Mouse (Mus musculus) MEL (cell line): Measurements from ENCODE around the gene Ccm2.

Experiments used
- CTCF ChIP-seq, 3 experiments: IDR thresholded peaks in 2 of 3; conservative IDR thresholded peaks in 1 of 3; 2 replicates each; pipeline ENCODE4 v1.5.1; 2011 to 2012; ENCODE audit warnings: low read length in 3 of 3, low read depth in 2 of 3, mild to moderate bottlenecking in 2 of 3, improper control_type of control experiment in 1 of 3, inconsistent platforms in 1 of 3, mixed read lengths in 1 of 3, moderate library complexity in 1 of 3; ENCODE audit not compliant: control insufficient read depth in 1 of 3, insufficient read depth in 1 of 3, poor library complexity in 1 of 3, severe bottlenecking in 1 of 3
- EP300 ChIP-seq, 2 experiments: IDR thresholded peaks; 2 replicates each; pipeline ENCODE4 v1.6.1; 2011; ENCODE audit warnings: improper control_type of control experiment in 2 of 2, low read length in 2 of 2, low read depth in 1 of 2, mild to moderate bottlenecking in 1 of 2
- GATA1 ChIP-seq: IDR thresholded peaks from 2 replicates; pipeline ENCODE4 v1.6.1; 2011; ENCODE audit warnings: low read depth, low read length, improper control_type of control experiment
- HCFC1 ChIP-seq: IDR thresholded peaks from 2 replicates; pipeline ENCODE4 v1.6.1; 2012; ENCODE audit warnings: low read depth, mild to moderate bottlenecking, inconsistent platforms, low read length, improper control_type of control experiment, moderate library complexity
- KAT2A ChIP-seq: conservative IDR thresholded peaks from 2 replicates; pipeline ENCODE4 v1.6.1; 2012; ENCODE audit warnings: low read depth, low read length, improper control_type of control experiment, inconsistent platforms
- MYC ChIP-seq: IDR thresholded peaks from 2 replicates; pipeline ENCODE4 v1.6.1; 2011; ENCODE audit warnings: low read depth, mild to moderate bottlenecking, low read length, improper control_type of control experiment, moderate library complexity
- NRF1 ChIP-seq: IDR thresholded peaks from 2 replicates; pipeline ENCODE4 v1.6.1; 2014; ENCODE audit warnings: low read depth, mild to moderate bottlenecking, inconsistent platforms, low read length, improper control_type of control experiment, moderate library complexity; ENCODE audit not compliant: poor library complexity, insufficient read depth, severe bottlenecking
- RAD21 ChIP-seq: IDR thresholded peaks from 2 replicates; pipeline ENCODE4 v1.6.1; 2011; ENCODE audit warnings: mild to moderate bottlenecking, low read depth, low read length, improper control_type of control experiment
- USF2 ChIP-seq, 2 experiments: IDR thresholded peaks; 2 replicates each; pipeline ENCODE4 v1.6.1; 2011 to 2012; ENCODE audit warnings: improper control_type of control experiment in 2 of 2, low read length in 2 of 2, borderline replicate concordance in 1 of 2, inconsistent platforms in 1 of 2, low read depth in 1 of 2, mild to moderate bottlenecking in 1 of 2; ENCODE audit not compliant: insufficient read depth in 1 of 2
- ZC3H11A ChIP-seq: IDR thresholded peaks from 2 replicates; pipeline ENCODE4 v1.6.1; 2012; ENCODE audit warnings: low read depth, mild to moderate bottlenecking, inconsistent platforms, low read length, improper control_type of control experiment
- ZMIZ1 ChIP-seq: IDR thresholded peaks from 2 replicates; pipeline ENCODE4 v1.6.1; 2012; ENCODE audit warnings: low read depth, mild to moderate bottlenecking, inconsistent platforms, low read length, improper control_type of control experiment, moderate library complexity

DNA sequence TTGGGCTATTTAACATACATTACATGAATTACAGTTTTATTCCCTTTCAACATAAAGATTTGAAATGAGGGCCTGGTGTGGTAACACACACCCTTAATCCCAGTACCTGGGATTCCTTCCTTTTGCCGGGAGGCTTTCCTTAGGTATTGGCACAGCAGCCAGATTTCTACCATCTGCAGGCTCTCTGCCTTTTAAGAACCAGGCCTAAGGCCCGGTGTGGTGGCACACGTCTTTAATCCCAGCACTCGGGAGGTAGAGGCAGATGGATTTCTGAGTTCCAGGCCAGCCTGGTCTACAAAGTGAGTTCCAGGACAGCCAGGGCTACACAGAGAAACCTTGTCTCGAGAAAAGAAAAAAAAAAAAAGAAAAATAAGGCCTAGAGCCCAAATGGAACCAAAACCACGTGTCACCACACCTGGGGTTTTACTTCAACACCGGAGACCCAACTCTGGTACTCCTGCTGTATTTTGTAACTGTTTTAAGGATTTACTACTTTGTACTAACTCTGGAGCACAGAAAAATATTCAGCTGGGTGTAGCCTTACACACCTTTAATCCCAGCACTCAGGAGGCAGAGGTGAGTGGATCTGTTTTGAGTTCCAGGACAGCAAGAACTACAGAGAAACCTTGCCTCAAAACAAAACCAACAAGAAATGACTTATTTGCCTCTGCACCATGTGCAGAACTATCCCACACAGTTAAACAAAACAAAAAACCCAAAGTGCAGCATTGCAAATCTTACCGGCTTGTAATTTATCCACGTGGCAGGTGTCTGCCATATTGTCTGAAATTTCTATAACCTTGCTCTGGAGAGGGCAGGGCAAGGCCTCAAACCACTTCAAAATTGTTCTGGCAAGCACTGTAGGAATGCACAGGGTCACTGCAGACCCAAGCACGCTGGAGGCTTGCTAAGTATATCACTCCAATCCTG is 19.2 kb upstream of the Ccm2 start:
- TF ChIP-seq GATA1 (no peak), EP300 (IDR thresholded peaks at IDR 0.05; ENCODE audit: low read depth in 1 of 2, low read length in 2 of 2) (no peak), MYC (peak; percentile 93; the same call in 1 of the 2 replicates), ZC3H11A (no peak), CTCF (IDR thresholded peaks at IDR 0.05 in 2 of 3, conservative IDR thresholded peaks at IDR 0.05 in 1 of 3; ENCODE audit: control insufficient read depth in 1 of 3, insufficient read depth in 1 of 3, low read depth in 2 of 3, low read length in 3 of 3, poor library complexity in 1 of 3, severe bottlenecking in 1 of 3) (no peak), USF2 (IDR thresholded peaks at IDR 0.05; ENCODE audit: borderline replicate concordance in 1 of 2, insufficient read depth in 1 of 2, low read depth in 1 of 2, low read length in 2 of 2) (no peak), ZMIZ1 (no peak), NRF1 (no peak), HCFC1 (no peak), RAD21 (no peak), KAT2A (no peak)
